Mouse (Mus musculus) adrenal gland, adult 2 months (tissue): ENCODE data around the gene C130050O18Rik. TPM values are rescaled to one million over a fixed set of nuclear protein-coding genes. Genes with fewer than 3 reads are reported as not detected.

Source experiments
- DNase-seq: peaks from one replicate; pipeline ENCODE4 v3.0.0; 2021
- polyA plus RNA-seq: library from polyadenylated mRNA; depleted of rRNA; stranded (reverse); fragments of >200 nt; gene quantifications from 2 replicates; pipeline ENCODE4 v1.2.3, GENCODE M21; 2012
- total RNA-seq, 2 experiments: library from RNA; stranded (reverse); gene quantifications; 2 replicates each; pipeline ENCODE4 v1.2.3; 2021

C130050O18Rik gene
- total and polyA plus RNA-seq, 3 experiments = 0.46 to 1.7 (median 1.3) TPM

DNA sequence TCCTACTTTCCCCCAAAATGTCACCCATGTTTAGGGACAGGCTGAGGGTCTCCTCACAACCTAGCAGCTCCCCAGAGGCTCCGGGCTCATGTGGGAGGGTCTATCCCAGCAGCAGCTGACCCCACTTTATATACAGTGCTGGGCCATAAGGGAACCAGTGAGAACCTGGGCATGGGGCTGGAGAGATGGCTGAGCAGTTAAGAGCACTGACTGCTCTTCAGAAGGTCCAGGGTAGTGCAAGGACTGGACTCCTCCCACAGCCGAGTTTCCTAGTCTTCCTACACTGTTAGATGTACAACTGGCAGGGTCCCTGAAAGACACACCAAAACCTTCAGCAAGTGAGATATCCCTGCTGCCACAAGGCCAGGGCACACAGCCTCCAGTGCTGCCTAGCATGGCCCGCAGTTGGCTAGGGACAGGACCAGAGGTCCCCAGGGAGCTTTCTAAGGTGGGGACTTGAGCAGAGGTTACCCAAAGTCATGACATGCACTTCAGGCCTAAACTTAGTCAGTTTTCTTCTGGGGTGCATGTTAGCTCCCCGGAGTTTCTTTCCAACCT is 7.6 kb upstream of the C130050O18Rik start:
- no peak for DNase-seq

GRCm38 (mm10) chr5:139397959-139398753 is 6.9 kb upstream of the C130050O18Rik start:
- DNase-seq = peak; percentile 93

- no peak for DNase-seq
Observed at GRCm38 (mm10) chr5:139398786-139399185, 6.3 kb upstream of the C130050O18Rik start.

GRCm38 (mm10) chr5:139399991-139400390 is 5.1 kb upstream of the C130050O18Rik start:
- no peak for DNase-seq

DNA sequence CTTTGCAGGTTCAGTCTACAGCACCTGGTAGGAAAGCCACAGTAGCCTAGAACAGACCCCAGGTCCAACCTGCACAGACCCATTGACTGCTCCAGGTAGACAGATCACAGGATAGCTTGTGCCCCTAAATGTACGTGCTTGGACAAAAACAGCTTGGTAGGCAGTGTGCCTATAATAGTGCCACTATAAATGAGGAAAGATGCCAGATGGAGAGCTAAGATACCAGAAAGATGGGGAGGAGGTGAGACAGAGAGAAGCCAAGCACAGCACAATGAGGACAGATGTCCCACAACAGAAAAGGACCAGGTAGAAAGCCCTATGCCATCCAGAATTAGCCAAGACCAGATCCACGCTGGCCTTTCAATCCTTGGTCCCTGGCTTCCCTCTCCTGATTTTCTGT is 3.0 kb upstream of the C130050O18Rik start:
- DNase-seq = no peak

GRCm38 (mm10) chr5:139403692-139404260 is 1.3 kb upstream of the C130050O18Rik start:
- no peak for DNase-seq

DNA sequence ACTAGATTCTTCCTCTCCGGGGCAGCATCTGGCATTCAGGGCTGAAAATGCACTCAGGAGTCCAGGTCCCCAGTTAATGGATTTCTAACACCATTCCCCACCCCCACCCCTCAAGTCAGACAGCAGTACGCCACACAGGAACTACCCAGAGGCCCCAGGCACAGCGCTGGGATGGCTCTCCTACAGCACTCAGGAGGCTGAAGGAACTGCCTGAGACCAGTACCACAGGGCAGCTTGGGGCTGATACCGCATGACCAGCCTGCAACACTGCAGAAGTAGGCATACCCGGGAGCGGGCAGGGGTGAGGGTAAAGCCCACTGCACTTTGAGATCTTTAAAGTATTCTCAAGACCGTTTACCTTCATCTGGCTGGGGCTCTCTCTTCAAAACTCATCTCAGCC is 398 bp downstream of the C130050O18Rik start:
- DNase-seq = no peak

DNA sequence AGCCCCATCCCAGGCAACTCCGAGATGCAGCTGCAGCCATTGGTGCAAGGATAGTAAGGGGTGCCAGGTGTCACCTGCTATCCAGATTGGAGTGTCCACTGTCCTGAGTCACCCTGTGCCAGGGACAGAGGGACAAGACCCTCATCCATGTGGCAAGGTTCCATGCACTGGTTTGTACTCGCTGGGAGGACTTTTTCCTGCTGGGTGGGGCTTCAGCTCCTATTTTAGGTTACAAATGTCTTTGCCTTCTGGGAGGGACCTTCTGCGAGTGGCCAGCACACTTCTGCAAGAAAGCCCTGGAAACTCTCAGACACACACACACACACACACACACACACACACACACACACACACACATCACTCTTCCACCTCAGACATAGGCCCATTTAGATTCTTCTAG is 873 bp downstream of the C130050O18Rik start:
- DNase-seq = no peak

- DNase-seq = peak; percentile 65
Observed at GRCm38 (mm10) chr5:139407121-139407885, 2.2 kb downstream of the C130050O18Rik start.

DNA sequence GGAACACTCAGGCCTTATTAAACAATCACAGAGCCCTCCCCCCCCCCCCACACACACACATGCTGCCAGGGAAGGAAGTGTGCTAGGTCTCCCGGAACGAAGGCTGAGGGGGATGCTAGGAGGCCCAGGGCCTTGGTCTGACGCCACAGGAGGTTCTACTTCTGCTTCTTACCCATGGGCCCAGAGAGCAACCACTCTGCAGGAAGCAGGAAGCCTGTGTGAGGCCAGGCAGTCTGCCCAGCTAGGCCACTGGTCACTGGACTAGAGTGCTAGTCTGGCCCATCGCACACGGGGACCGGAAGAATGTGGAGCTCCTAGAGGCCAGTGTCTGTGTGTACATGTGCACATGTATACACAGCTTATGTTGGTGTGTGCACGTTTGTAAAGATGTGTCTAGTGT is 3.4 kb downstream of the C130050O18Rik start:
- DNase-seq = no peak

GRCm38 (mm10) chr5:139409412-139409811 is 4.3 kb downstream of the C130050O18Rik start:
- DNase-seq = peak; percentile 93

DNA sequence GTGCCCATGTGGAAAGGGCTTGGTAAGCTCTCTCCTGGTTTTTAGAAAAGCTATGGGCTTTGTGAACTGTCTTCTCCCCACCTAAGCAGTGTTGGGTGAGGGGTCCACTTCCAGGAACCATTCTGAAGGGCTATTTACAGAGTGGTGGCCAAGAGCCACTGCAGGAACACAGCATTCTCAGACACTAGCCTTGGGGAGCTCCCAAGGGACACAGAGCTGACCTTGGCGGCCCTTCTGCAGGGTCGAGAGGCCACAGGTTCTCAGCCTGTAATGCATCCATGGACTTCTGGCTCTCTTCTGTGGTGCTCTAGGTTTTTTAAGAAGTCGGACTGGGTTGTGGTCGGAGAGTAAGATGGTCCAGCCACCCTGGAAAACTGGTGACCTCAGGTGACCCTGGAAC is 5.0 kb downstream of the C130050O18Rik start:
- DNase-seq = no peak

GRCm38 (mm10) chr5:139411117-139411516 is 6.0 kb downstream of the C130050O18Rik start:
- DNase-seq = no peak

- DNase-seq = no peak
Observed at GRCm38 (mm10) chr5:139411665-139412314, 6.7 kb downstream of the C130050O18Rik start.

DNA sequence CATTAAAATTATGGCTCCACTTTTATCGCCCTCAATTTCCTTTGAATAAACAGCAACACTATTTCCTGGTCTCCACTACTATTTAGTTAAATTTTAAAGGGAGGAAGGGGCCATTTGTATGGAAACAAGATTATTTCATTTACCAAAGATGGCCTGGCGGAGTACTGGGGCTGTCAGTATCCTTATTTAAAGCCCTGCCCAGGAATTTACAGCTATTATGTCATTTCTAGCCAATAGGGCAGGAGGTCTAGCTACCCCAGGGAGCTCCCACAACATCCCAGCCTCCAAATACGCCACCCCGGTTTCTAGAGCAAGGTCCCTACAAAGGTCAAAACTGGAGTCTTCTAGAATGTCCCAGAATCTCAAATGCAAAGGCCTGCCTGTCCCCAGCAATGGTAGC is 8.5 kb downstream of the C130050O18Rik start:
- no peak for DNase-seq

DNA sequence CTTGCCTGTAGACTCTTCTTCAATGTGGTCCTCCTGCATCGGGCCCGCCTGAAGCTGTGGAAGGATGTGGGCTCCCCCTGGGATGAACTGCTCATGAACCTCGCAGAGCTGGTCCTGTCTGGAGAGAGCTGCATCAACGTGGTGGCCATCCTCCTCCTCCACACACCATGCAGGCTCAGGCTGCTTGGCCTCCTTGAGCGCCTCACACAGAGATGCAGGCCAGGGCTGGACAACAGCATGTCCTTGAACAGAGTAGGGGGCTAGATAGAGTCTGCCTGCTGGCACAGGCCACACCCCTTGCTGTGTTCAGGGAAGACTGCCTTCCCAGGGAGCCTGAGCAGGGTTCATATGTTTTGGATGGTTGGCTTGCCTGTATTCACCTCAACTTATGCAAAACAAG is 9.9 kb downstream of the C130050O18Rik start:
- no peak for DNase-seq

GRCm38 (mm10) chr5:139416942-139417341 is 11.9 kb downstream of the C130050O18Rik start:
- DNase-seq = no peak

GRCm38 (mm10) chr5:139417480-139417879 is 12.4 kb downstream of the C130050O18Rik start:
- DNase-seq = no peak

DNA sequence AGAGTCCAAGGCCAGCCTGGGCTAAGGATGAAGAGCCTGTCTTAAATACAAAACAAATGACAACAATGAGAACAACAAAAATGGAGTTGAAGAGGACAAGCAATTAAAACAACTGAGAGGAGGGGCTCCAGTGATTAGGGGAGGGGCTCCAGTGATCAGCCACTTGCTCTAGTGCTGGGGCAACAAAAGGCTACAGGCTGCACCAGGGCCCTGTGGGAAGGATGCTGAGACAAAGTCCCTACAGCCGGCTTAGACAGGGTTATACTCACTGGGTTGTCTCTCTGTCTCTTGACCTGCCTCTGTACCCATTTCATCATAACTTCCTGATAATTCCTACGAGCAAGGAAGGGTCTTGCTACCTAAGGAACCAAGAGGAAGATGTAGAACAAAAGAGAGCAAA is 13.0 kb downstream of the C130050O18Rik start:
- no peak for DNase-seq

GRCm38 (mm10) chr5:139418633-139419032 is 13.6 kb downstream of the C130050O18Rik start:
- no peak for DNase-seq

DNA sequence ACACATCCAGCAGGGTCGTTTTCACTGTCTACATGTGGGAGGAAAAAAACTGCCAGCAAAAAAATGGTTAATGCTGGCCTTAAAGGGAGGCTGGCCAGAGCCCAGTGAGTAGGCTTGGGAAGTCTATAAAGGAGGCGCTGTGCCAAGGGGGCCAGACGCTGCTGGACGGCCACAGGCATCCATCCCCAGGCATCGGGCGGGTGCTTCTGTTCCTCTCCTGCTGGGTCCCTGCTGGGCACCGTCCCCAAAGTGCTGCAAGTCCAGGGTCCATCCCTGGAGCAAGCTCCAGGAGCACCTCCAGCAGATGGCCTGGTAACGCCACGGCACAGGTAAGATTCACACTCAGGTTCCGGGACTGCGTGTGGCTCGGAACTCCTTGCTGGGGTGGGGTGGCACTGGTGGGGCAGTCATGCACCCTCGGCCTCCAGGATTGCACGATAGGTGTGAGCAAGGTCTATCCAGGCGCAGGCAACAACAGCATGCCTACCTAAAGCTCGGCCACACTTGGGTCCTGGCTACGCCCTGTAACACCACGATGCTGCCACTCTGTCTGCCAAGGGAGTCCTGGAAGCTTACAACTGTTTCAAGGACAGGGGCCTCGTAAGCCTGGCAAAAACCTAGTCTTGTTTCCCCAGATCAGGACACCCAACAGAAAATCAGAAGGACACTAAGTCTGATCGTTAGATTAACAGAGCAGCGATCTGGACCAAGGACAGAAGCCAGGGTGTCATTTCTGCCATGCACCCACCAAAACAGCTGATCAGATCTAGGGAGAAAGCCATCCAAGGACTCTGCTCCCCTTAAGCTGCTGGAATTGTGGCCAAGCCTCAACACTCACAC is 18.2 kb downstream of the C130050O18Rik start, which contains the start of gene Gper1:
Gper1 (plus strand) TSS at position 126 of the 840 bp plus-strand sequence.
- peak; percentile 46 for DNase-seq
